In genomic region chr4:84247356-84247755, GRCm38 (mm10) we compare ENCODE assay signal across 16 mouse cellular contexts.
"Had no signal": no experiment of that assay in that cellular context is flagged by ENCODE, and none has a peak within 500 bp of the region (broad histone marks: within the 10 kb centered on the region; RNA-seq: fewer than 3 reads in every experiment).

No protein-coding gene starts in this region.

- H3K4me3 ChIP-seq: layer of hippocampus, adult 2 months; limb, embryonic 15.5 days; liver, embryonic 12.5 days; midbrain, embryonic 10.5 days; neural tube, embryonic 15.5 days; stomach, embryonic 15.5 days had no signal

- H3K36me3 ChIP-seq: limb, embryonic 15.5 days; liver, embryonic 12.5 days; midbrain, embryonic 10.5 days; neural tube, embryonic 15.5 days; stomach, embryonic 15.5 days had no signal

- ATAC-seq: liver, embryonic 12.5 days; midbrain, embryonic 16.5 days had no signal

- H3K27ac ChIP-seq: layer of hippocampus, adult 2 months; limb, embryonic 15.5 days; liver, embryonic 12.5 days; midbrain, embryonic 10.5 days; neural tube, embryonic 15.5 days; stomach, embryonic 15.5 days had no signal

- H3K27me3 ChIP-seq: limb, embryonic 15.5 days; liver, embryonic 12.5 days; neural tube, embryonic 15.5 days; stomach, embryonic 15.5 days had no signal

- H3K9me3 ChIP-seq: limb, embryonic 15.5 days; liver, embryonic 12.5 days; midbrain, embryonic 10.5 days; neural tube, embryonic 15.5 days; stomach, embryonic 15.5 days had no signal

- H3K4me2 ChIP-seq: limb, embryonic 15.5 days; liver, embryonic 12.5 days; lung, embryonic 14.5 days; neural tube, embryonic 15.5 days; stomach, embryonic 15.5 days had no signal

- DNase-seq: kidney, adult 9 months; kidney, postnatal 10 days; kidney, postnatal 4 days; lung, embryonic 14.5 days; lung, postnatal 10 days; lung, postnatal 4 days; right cerebral cortex, adult 18-20 months; right cerebral cortex, postnatal 25 days; thymus, postnatal 36 days had no signal

- H3K9ac ChIP-seq: limb, embryonic 15.5 days; liver, embryonic 12.5 days; lung, embryonic 14.5 days; neural tube, embryonic 15.5 days; stomach, embryonic 15.5 days had no signal

- H3K4me1 ChIP-seq: limb, embryonic 15.5 days; liver, embryonic 12.5 days; midbrain, embryonic 10.5 days; neural tube, embryonic 15.5 days; stomach, embryonic 15.5 days had no signal
